ENCODE assay signal across 9 mouse cellular contexts in genomic region chr11:39794183-39794652, GRCm38 (mm10).
DNase-seq lines count a peak whose midpoint lies in the region; ATAC-seq and TF ChIP-seq lines count a peak whose summit lies in the region.
"Had no signal": no experiment of that assay in that cellular context is flagged by ENCODE, and none has a peak within 500 bp of the region (broad histone marks: within the 10 kb centered on the region; RNA-seq: fewer than 3 reads in every experiment).

No protein-coding gene starts in this region.

- no peaks in the 10 kb centered on the region for H3K36me3 ChIP-seq in lung, embryonic 15.5 days
- no peaks in the 10 kb centered on the region for H3K36me3 ChIP-seq in intestine, embryonic 15.5 days
- no peaks in the 10 kb centered on the region for H3K36me3 ChIP-seq in stomach, embryonic 15.5 days
- H3K36me3 ChIP-seq: liver, embryonic 15.5 days had no signal

- H3K4me2 ChIP-seq in lung, embryonic 15.5 days: peak overlapping the region; percentile 48
- H3K4me2 ChIP-seq in intestine, embryonic 15.5 days (replicated peaks): peak overlapping the region; percentile 55
- peak overlapping the region; percentile 52 for H3K4me2 ChIP-seq in stomach, embryonic 15.5 days
- H3K4me2 ChIP-seq: liver, embryonic 15.5 days had no signal

- peaks cover 4% of the 10 kb centered on the region; the same call in 1 of the 2 replicates for H3K4me1 ChIP-seq in lung, embryonic 15.5 days
- peaks cover 2% of the 10 kb centered on the region; the same call in 1 of the 2 replicates for H3K4me1 ChIP-seq in embryonic fibroblast, embryonic 13.5 days (ENCODE audit: control insufficient read depth, insufficient read depth, low read length)
- H3K4me1 ChIP-seq in intestine, embryonic 15.5 days (replicated peaks): no peaks in the 10 kb centered on the region
- H3K4me1 ChIP-seq in stomach, embryonic 15.5 days: no peaks in the 10 kb centered on the region; the same call in 1 of the 2 replicates
- H3K4me1 ChIP-seq: liver, embryonic 15.5 days had no signal

- DNase-seq in lung, postnatal 25 days (ENCODE audit: low spot score): no peak
- peak; percentile 64 for DNase-seq in mesoderm, embryonic 11.5 days (ENCODE audit: low read depth, low spot score)
- no peak for DNase-seq in spleen, postnatal 10 days (ENCODE audit: low spot score in 2 of 2)
- DNase-seq in urinary bladder, adult 2 months (ENCODE audit: low spot score): no peak

- H3K4me3 ChIP-seq in lung, embryonic 15.5 days: peak overlapping the region; percentile 13
- H3K4me3 ChIP-seq in embryonic fibroblast, embryonic 13.5 days (ENCODE audit: insufficient read depth, low read length): 0 out of 2 replicates have a peak overlapping the region, but pooled peaks have one; percentile 5
- 0 out of 2 replicates have a peak overlapping the region, but pooled peaks have one; percentile 1 for H3K4me3 ChIP-seq in intestine, embryonic 15.5 days (replicated peaks)
- peak overlapping the region; percentile 27 for H3K4me3 ChIP-seq in stomach, embryonic 15.5 days (replicated peaks)
- H3K4me3 ChIP-seq: liver, embryonic 15.5 days had no signal

- ATAC-seq in lung, embryonic 15.5 days (ENCODE audit: borderline replicate concordance, extremely low read depth, low FRiP score, low TSS enrichment): no peak
- peak; percentile 56; the same call in 1 of the 2 replicates for ATAC-seq in intestine, embryonic 15.5 days
- peak; percentile 63; the same call in 1 of the 2 replicates for ATAC-seq in stomach, embryonic 15.5 days (ENCODE audit: insufficient read depth, low FRiP score, low read depth)

- TF ChIP-seq POLR2A in embryonic fibroblast, embryonic 13.5 days (IDR thresholded peaks at IDR 0.05; ENCODE audit: low read depth, low read length): no peak

- H3K9ac ChIP-seq in lung, embryonic 15.5 days: no peak overlapping the region
- no peak overlapping the region for H3K9ac ChIP-seq in intestine, embryonic 15.5 days
- H3K9ac ChIP-seq in stomach, embryonic 15.5 days: no peak overlapping the region
- H3K9ac ChIP-seq: liver, embryonic 15.5 days had no signal

- TF ChIP-seq CTCF in embryonic fibroblast, embryonic 13.5 days (IDR thresholded peaks at IDR 0.05; ENCODE audit: borderline replicate concordance, insufficient read depth, low read length): no peak

- no peak overlapping the region for H3K27ac ChIP-seq in lung, embryonic 15.5 days
- H3K27ac ChIP-seq in embryonic fibroblast, embryonic 13.5 days (ENCODE audit: insufficient read depth, low read length): no peak overlapping the region
- no peak overlapping the region for H3K27ac ChIP-seq in intestine, embryonic 15.5 days
- no peak overlapping the region for H3K27ac ChIP-seq in stomach, embryonic 15.5 days
- H3K27ac ChIP-seq: liver, embryonic 15.5 days had no signal

- WGBS in lung, embryonic 15.5 days: 4% methylated on average over 14 of the region's 14 CpGs
- 6% methylated on average over 14 of the region's 14 CpGs for WGBS in intestine, embryonic 15.5 days
- 3% methylated on average over 14 of the region's 14 CpGs for WGBS in stomach, embryonic 15.5 days

- no peaks in the 10 kb centered on the region for H3K9me3 ChIP-seq in lung, embryonic 15.5 days
- no peaks in the 10 kb centered on the region for H3K9me3 ChIP-seq in intestine, embryonic 15.5 days
- no peaks in the 10 kb centered on the region for H3K9me3 ChIP-seq in stomach, embryonic 15.5 days
- H3K9me3 ChIP-seq: liver, embryonic 15.5 days had no signal

- H3K27me3 ChIP-seq in lung, embryonic 15.5 days: no peaks in the 10 kb centered on the region
- H3K27me3 ChIP-seq in intestine, embryonic 15.5 days (replicated peaks): no peaks in the 10 kb centered on the region
- H3K27me3 ChIP-seq in stomach, embryonic 15.5 days (replicated peaks): no peaks in the 10 kb centered on the region
- H3K27me3 ChIP-seq: liver, embryonic 15.5 days had no signal
